Mouse (Mus musculus): ENCODE measurements at regions not wholly inside any gene's neighbourhood (a gene's known extent, or its start where the extent isn't known, plus 50 kb on each side); places are given as distances from the start of the nearest gene placed in this dataset.

- no peak overlapping the region for H3K27ac ChIP-seq (ENCODE audit: insufficient read depth, low read length)
- TF ChIP-seq POLR2A (IDR thresholded peaks at IDR 0.05; ENCODE audit: insufficient read depth, low read length) (no peak), CTCF (IDR thresholded peaks at IDR 0.05; ENCODE audit: low read depth, low read length) (no peak)
Observed at GRCm38 (mm10) chr17:63690829-63691689, 171.8 kb upstream of the Fer start.

DNA sequence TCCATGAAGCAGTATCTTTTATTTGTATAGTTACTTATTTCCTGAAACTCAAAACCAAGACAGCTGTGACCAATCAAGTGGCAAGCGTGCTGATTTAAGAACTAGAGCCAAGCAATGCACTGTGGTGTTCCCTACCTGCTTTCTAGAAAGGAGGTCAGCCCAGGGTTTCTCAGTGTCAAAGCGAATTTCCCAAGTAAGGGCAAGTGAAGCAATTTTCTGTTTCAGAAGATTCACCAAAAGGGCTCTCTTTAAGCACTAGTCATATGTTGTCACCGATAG, 171.2 kb upstream of the Fer start:
- Histone ChIP-seq H3K4me3 (ENCODE audit: low read depth, low read length) (no peak overlapping the region), H3K9ac (ENCODE audit: low read depth, poor library complexity, severe bottlenecking) (no peak overlapping the region), H3K4me1 (ENCODE audit: control insufficient read depth, insufficient read depth, low read length) (no peaks in the 10 kb centered on the region), H3K27ac (ENCODE audit: insufficient read depth, low read length) (no peak overlapping the region), H3K27me3 (ENCODE audit: control insufficient read depth, insufficient read depth, low read length, poor library complexity, severe bottlenecking) (no peaks in the 10 kb centered on the region), H3K36me3 (ENCODE audit: control insufficient read depth, insufficient read depth, low read length, poor library complexity, severe bottlenecking) (no peaks in the 10 kb centered on the region), H3K9me3 (replicated peaks; ENCODE audit: control insufficient read depth, insufficient read depth, low read length, poor library complexity, severe bottlenecking) (no peaks in the 10 kb centered on the region)
- no peak for TF ChIP-seq POLR2A (IDR thresholded peaks at IDR 0.05; ENCODE audit: insufficient read depth, low read length)
- TF ChIP-seq CTCF (IDR thresholded peaks at IDR 0.05; ENCODE audit: low read depth, low read length), result no peak
- TF ChIP-seq EP300 (IDR thresholded peaks at IDR 0.05; ENCODE audit: insufficient read depth, low read depth, low read length), result no peak

More at GRCm38 (mm10) chr17:63690829-63691689, 171.8 kb upstream of the Fer start:
- H3K9me3 ChIP-seq (replicated peaks; ENCODE audit: control insufficient read depth, insufficient read depth, low read length, poor library complexity, severe bottlenecking), result no peaks in the 10 kb centered on the region
- H3K27me3 ChIP-seq (ENCODE audit: control insufficient read depth, insufficient read depth, low read length, poor library complexity, severe bottlenecking), result no peaks in the 10 kb centered on the region
- no peak overlapping the region for H3K9ac ChIP-seq (ENCODE audit: low read depth, poor library complexity, severe bottlenecking)
- no peak overlapping the region for H3K4me3 ChIP-seq (ENCODE audit: low read depth, low read length)
- no peaks in the 10 kb centered on the region for H3K36me3 ChIP-seq (ENCODE audit: control insufficient read depth, insufficient read depth, low read length, poor library complexity, severe bottlenecking)
- no peaks in the 10 kb centered on the region for H3K4me1 ChIP-seq (ENCODE audit: control insufficient read depth, insufficient read depth, low read length)

DNA sequence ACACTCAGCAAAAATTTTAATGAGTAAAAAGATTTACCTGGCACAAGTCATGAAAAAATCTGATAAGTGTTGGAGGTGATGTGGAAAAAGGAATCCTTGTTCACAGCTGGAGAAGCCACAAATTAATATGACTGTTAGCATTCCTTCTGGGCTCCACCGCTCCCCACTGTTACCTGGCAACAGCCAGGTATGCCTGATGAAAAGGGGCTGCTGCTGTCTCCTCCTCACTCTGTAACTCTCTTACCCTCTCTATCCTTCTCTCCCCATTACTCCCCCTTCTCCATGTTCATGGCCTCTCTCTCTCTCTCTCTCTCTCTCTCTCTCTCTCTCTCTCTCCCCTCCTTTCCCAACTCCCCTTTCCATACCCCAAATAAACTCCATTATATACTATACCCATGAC, 169.6 kb upstream of the Fer start:
- H3K4me1 ChIP-seq (ENCODE audit: control insufficient read depth, insufficient read depth, low read length), result no peaks in the 10 kb centered on the region
- no peak overlapping the region for H3K9ac ChIP-seq (ENCODE audit: low read depth, poor library complexity, severe bottlenecking)

GRCm38 (mm10) chr17:63699537-63699936, 163.3 kb upstream of the Fer start:
- H3K36me3 ChIP-seq (ENCODE audit: control insufficient read depth, insufficient read depth, low read length, poor library complexity, severe bottlenecking), result no peaks in the 10 kb centered on the region
- TF ChIP-seq CTCF (IDR thresholded peaks at IDR 0.05; ENCODE audit: low read depth, low read length) (no peak), POLR2A (IDR thresholded peaks at IDR 0.05; ENCODE audit: insufficient read depth, low read length) (no peak), EP300 (IDR thresholded peaks at IDR 0.05; ENCODE audit: insufficient read depth, low read depth, low read length) (no peak)
- H3K4me1 ChIP-seq (ENCODE audit: control insufficient read depth, insufficient read depth, low read length), result no peaks in the 10 kb centered on the region
- no peak overlapping the region for H3K27ac ChIP-seq (ENCODE audit: insufficient read depth, low read length)
- H3K9me3 ChIP-seq (replicated peaks; ENCODE audit: control insufficient read depth, insufficient read depth, low read length, poor library complexity, severe bottlenecking), result no peaks in the 10 kb centered on the region
- H3K27me3 ChIP-seq (ENCODE audit: control insufficient read depth, insufficient read depth, low read length, poor library complexity, severe bottlenecking), result no peaks in the 10 kb centered on the region
- no peak overlapping the region for H3K4me3 ChIP-seq (ENCODE audit: low read depth, low read length)
- H3K9ac ChIP-seq (ENCODE audit: low read depth, poor library complexity, severe bottlenecking), result no peak overlapping the region

More for the DNA sequence above, 169.6 kb upstream of the Fer start:
- no peaks in the 10 kb centered on the region for H3K27me3 ChIP-seq (ENCODE audit: control insufficient read depth, insufficient read depth, low read length, poor library complexity, severe bottlenecking)
- H3K36me3 ChIP-seq (ENCODE audit: control insufficient read depth, insufficient read depth, low read length, poor library complexity, severe bottlenecking), result no peaks in the 10 kb centered on the region
- no peak overlapping the region for H3K4me3 ChIP-seq (ENCODE audit: low read depth, low read length)
- H3K27ac ChIP-seq (ENCODE audit: insufficient read depth, low read length), result no peak overlapping the region
- H3K9me3 ChIP-seq (replicated peaks; ENCODE audit: control insufficient read depth, insufficient read depth, low read length, poor library complexity, severe bottlenecking), result no peaks in the 10 kb centered on the region
- TF ChIP-seq CTCF (IDR thresholded peaks at IDR 0.05; ENCODE audit: low read depth, low read length) (no peak), EP300 (IDR thresholded peaks at IDR 0.05; ENCODE audit: insufficient read depth, low read depth, low read length) (no peak), POLR2A (IDR thresholded peaks at IDR 0.05; ENCODE audit: insufficient read depth, low read length) (no peak)

GRCm38 (mm10) chr17:63704991-63705390, 157.9 kb upstream of the Fer start:
- Histone ChIP-seq H3K36me3 (ENCODE audit: control insufficient read depth, insufficient read depth, low read length, poor library complexity, severe bottlenecking) (no peaks in the 10 kb centered on the region), H3K27ac (ENCODE audit: insufficient read depth, low read length) (no peak overlapping the region), H3K9ac (ENCODE audit: low read depth, poor library complexity, severe bottlenecking) (no peak overlapping the region), H3K9me3 (replicated peaks; ENCODE audit: control insufficient read depth, insufficient read depth, low read length, poor library complexity, severe bottlenecking) (no peaks in the 10 kb centered on the region), H3K27me3 (ENCODE audit: control insufficient read depth, insufficient read depth, low read length, poor library complexity, severe bottlenecking) (no peaks in the 10 kb centered on the region), H3K4me1 (ENCODE audit: control insufficient read depth, insufficient read depth, low read length) (no peaks in the 10 kb centered on the region), H3K4me3 (ENCODE audit: low read depth, low read length) (no peak overlapping the region)
- TF ChIP-seq POLR2A (IDR thresholded peaks at IDR 0.05; ENCODE audit: insufficient read depth, low read length) (no peak), EP300 (IDR thresholded peaks at IDR 0.05; ENCODE audit: insufficient read depth, low read depth, low read length) (no peak), CTCF (IDR thresholded peaks at IDR 0.05; ENCODE audit: low read depth, low read length) (no peak)

- no peak overlapping the region for H3K27ac ChIP-seq (ENCODE audit: insufficient read depth, low read length)
- no peak for TF ChIP-seq CTCF (IDR thresholded peaks at IDR 0.05; ENCODE audit: low read depth, low read length)
- no peak for TF ChIP-seq EP300 (IDR thresholded peaks at IDR 0.05; ENCODE audit: insufficient read depth, low read depth, low read length)
- no peak for TF ChIP-seq POLR2A (IDR thresholded peaks at IDR 0.05; ENCODE audit: insufficient read depth, low read length)
- H3K27me3 ChIP-seq (ENCODE audit: control insufficient read depth, insufficient read depth, low read length, poor library complexity, severe bottlenecking), result no peaks in the 10 kb centered on the region
Observed at GRCm38 (mm10) chr17:63712937-63713336, 149.9 kb upstream of the Fer start.

More at GRCm38 (mm10) chr17:63712937-63713336, 149.9 kb upstream of the Fer start:
- Histone ChIP-seq H3K9ac (ENCODE audit: low read depth, poor library complexity, severe bottlenecking) (no peak overlapping the region), H3K36me3 (ENCODE audit: control insufficient read depth, insufficient read depth, low read length, poor library complexity, severe bottlenecking) (no peaks in the 10 kb centered on the region), H3K4me3 (ENCODE audit: low read depth, low read length) (no peak overlapping the region), H3K4me1 (ENCODE audit: control insufficient read depth, insufficient read depth, low read length) (no peaks in the 10 kb centered on the region), H3K9me3 (replicated peaks; ENCODE audit: control insufficient read depth, insufficient read depth, low read length, poor library complexity, severe bottlenecking) (no peaks in the 10 kb centered on the region)

All from ES-Bruce4 (cell line).